In genomic region chr5:124480119-124480518, GRCm38 (mm10) we compare ENCODE assay signal across 18 mouse cellular contexts. TPM values are rescaled to one million over a fixed set of nuclear protein-coding genes. Genes with fewer than 3 reads are reported as not detected.
DNase-seq lines count a peak whose midpoint lies in the region; ATAC-seq and TF ChIP-seq lines count a peak whose summit lies in the region.
"Had no signal": no experiment of that assay in that cellular context is flagged by ENCODE, and none has a peak within 500 bp of the region (broad histone marks: within the 10 kb centered on the region; RNA-seq: fewer than 3 reads in every experiment).

No protein-coding gene starts in this region.

- peaks cover 29% of the 10 kb centered on the region for H3K79me2 ChIP-seq in CH12.LX (replicated peaks; ENCODE audit: control insufficient read depth, extremely low read depth, insufficient read depth, poor library complexity, severe bottlenecking)

- dilution Hi-C loops in CH12.LX (cut with MboI; ENCODE audit: extremely low pct_ligation_motif_present, extremely low pct_unique_long_range_greater_than_20kb, low sequenced_read_pairs), result no loop called here

- peaks cover 37% of the 10 kb centered on the region for H3K4me1 ChIP-seq in liver, postnatal 0 days (ENCODE audit: insufficient read depth)
- H3K4me1 ChIP-seq in liver, embryonic 12.5 days, result peaks cover 55% of the 10 kb centered on the region
- peaks cover 8 to 34% of the 10 kb centered on the region in 2 experiments; a peak in 3 of 4 replicates for H3K4me1 ChIP-seq in CH12.LX (ENCODE audit: control insufficient read depth in 1 of 2, insufficient read depth in 2 of 2)
- peaks cover 26% of the 10 kb centered on the region for H3K4me1 ChIP-seq in limb, embryonic 10.5 days

- H3K36me3 ChIP-seq in liver, postnatal 0 days (replicated peaks; ENCODE audit: insufficient read depth, low read length), result no peaks in the 10 kb centered on the region
- no peaks in the 10 kb centered on the region for H3K36me3 ChIP-seq in liver, embryonic 12.5 days
- H3K36me3 ChIP-seq in CH12.LX (replicated peaks in 1 of 2; ENCODE audit: control insufficient read depth in 1 of 2, insufficient read depth in 1 of 2, low read length in 1 of 2), result peaks cover 4 to 14% of the 10 kb centered on the region in 2 experiments
- H3K36me3 ChIP-seq in limb, embryonic 10.5 days, result peaks cover 7% of the 10 kb centered on the region
- H3K36me3 ChIP-seq: hindbrain, embryonic 10.5 days had no signal

- in situ Hi-C loops in CH12.LX (cut with MboI; ENCODE audit: low pct_ligation_motif_present, low pct_unique_long_range_greater_than_20kb, low sequenced_read_pairs), result no loop called here

- no peak overlapping the region for H3K9ac ChIP-seq in liver, postnatal 0 days (replicated peaks)
- H3K9ac ChIP-seq in liver, embryonic 12.5 days, result no peak overlapping the region
- peak overlapping the region; percentile 46 for H3K9ac ChIP-seq in CH12.LX (ENCODE audit: insufficient read depth, low read depth)

- H3K4me2 ChIP-seq in liver, postnatal 0 days (ENCODE audit: low read depth, low read length), result no peak overlapping the region
- no peak overlapping the region for H3K4me2 ChIP-seq in liver, embryonic 12.5 days
- H3K4me2 ChIP-seq in CH12.LX (ENCODE audit: insufficient read depth, low read depth, poor library complexity, severe bottlenecking), result peak overlapping the region; percentile 39; the same call in 1 of the 2 replicates

- TF ChIP-seq EP300 in liver, postnatal 0 days (IDR thresholded peaks at IDR 0.05; ENCODE audit: low read depth), result no peak
- TF ChIP-seq EP300 in CH12.LX (IDR thresholded peaks at IDR 0.05; ENCODE audit: low read length), result peak; percentile 77

- no peak for ATAC-seq in CD4-positive, CD25-positive, alpha-beta regulatory T cell, adult 4 months
- ATAC-seq in liver, postnatal 0 days, result no peak
- ATAC-seq in liver, embryonic 12.5 days, result no peak
- peak; percentile 11; the same call in 1 of the 2 replicates for ATAC-seq in megakaryocyte, adult 5-6 weeks (ENCODE audit: poor library complexity, severe bottlenecking)
- ATAC-seq: activated CD4-positive, CD25-positive, alpha-beta regulatory T cell, adult 4 months; midbrain, embryonic 16.5 days; Patski had no signal

- no peak for TF ChIP-seq RAD21 in CH12.LX (IDR thresholded peaks at IDR 0.05; ENCODE audit: low read depth, low read length)

- H3K9me3 ChIP-seq in liver, postnatal 0 days (ENCODE audit: low read length), result no peaks in the 10 kb centered on the region
- H3K9me3 ChIP-seq in liver, embryonic 12.5 days (replicated peaks), result no peaks in the 10 kb centered on the region
- H3K9me3 ChIP-seq in CH12.LX (replicated peaks; ENCODE audit: low read length), result no peaks in the 10 kb centered on the region
- no peaks in the 10 kb centered on the region for H3K9me3 ChIP-seq in limb, embryonic 10.5 days (replicated peaks)
- H3K9me3 ChIP-seq: hindbrain, embryonic 10.5 days; megakaryocyte, embryonic 14.5 days had no signal

- no peak overlapping the region for H3K4me3 ChIP-seq in liver, postnatal 0 days (ENCODE audit: low read depth, low read length)
- no peak overlapping the region for H3K4me3 ChIP-seq in liver, embryonic 12.5 days
- H3K4me3 ChIP-seq in CH12.LX (replicated peaks in 1 of 3; ENCODE audit: low read depth in 2 of 3, low read length in 2 of 3, poor library complexity in 1 of 3), result peak overlapping the region in 2 of 3 experiments; percentile 18 to 41
- no peak overlapping the region for H3K4me3 ChIP-seq in limb, embryonic 10.5 days
- H3K4me3 ChIP-seq: hindbrain, embryonic 10.5 days; megakaryocyte, embryonic 14.5 days had no signal

- no peaks in the 10 kb centered on the region for H3K27me3 ChIP-seq in liver, postnatal 0 days (ENCODE audit: insufficient read depth, low read length)
- no peaks in the 10 kb centered on the region for H3K27me3 ChIP-seq in liver, embryonic 12.5 days (replicated peaks)
- H3K27me3 ChIP-seq in CH12.LX (replicated peaks), result no peaks in the 10 kb centered on the region
- H3K27me3 ChIP-seq in limb, embryonic 10.5 days (ENCODE audit: low read depth, poor library complexity, severe bottlenecking), result no peaks in the 10 kb centered on the region
- H3K27me3 ChIP-seq: megakaryocyte, embryonic 14.5 days; Patski had no signal

- whole genome bisulfite sequencing in liver, postnatal 0 days (ENCODE audit: insufficient replicate concordance), result 54% methylated on average over 4 of the region's 4 CpGs
- 56% methylated on average over 4 of the region's 4 CpGs for WGBS in liver, embryonic 12.5 days (ENCODE audit: insufficient replicate concordance)
- 78% methylated on average over 4 of the region's 4 CpGs for WGBS in limb, embryonic 10.5 days

- peak; percentile 56 for DNase-seq in CD4-positive, CD25-positive, alpha-beta regulatory T cell, adult 2 months (ENCODE audit: low read depth, low spot score)
- no peak for DNase-seq in liver, postnatal 0 days
- peak; percentile 89 for DNase-seq in CH12.LX (ENCODE audit: extremely low read depth)
- DNase-seq in adrenal gland, adult (ENCODE audit: inconsistent age in 2 of 2, low spot score in 1 of 2), result no peak
- no peak for DNase-seq in limb, embryonic 10.5 days (ENCODE audit: low spot score)
- DNase-seq: adrenal gland, postnatal 25 days; cerebellum, postnatal 10 days; embryo, embryonic 11 days; gastrocnemius, postnatal 14 days; kidney, postnatal 4 days had no signal

- TF ChIP-seq POLR2A in CH12.LX (IDR thresholded peaks at IDR 0.05; ENCODE audit: low read depth, low read length), result no peak

- H3K27ac ChIP-seq in liver, postnatal 0 days (ENCODE audit: low read depth), result peak overlapping the region; percentile 72
- H3K27ac ChIP-seq in liver, embryonic 12.5 days, result no peak overlapping the region
- peak overlapping the region; percentile 95 for H3K27ac ChIP-seq in CH12.LX (ENCODE audit: insufficient read depth, low read depth)
- H3K27ac ChIP-seq in limb, embryonic 10.5 days, result no peak overlapping the region
- H3K27ac ChIP-seq: hindbrain, embryonic 10.5 days had no signal

- no peak for TF ChIP-seq CTCF in liver, postnatal 0 days (IDR thresholded peaks at IDR 0.05; ENCODE audit: low read depth)
- TF ChIP-seq CTCF in CH12.LX (conservative IDR thresholded peaks at IDR 0.05 in 1 of 2, IDR thresholded peaks at IDR 0.05 in 1 of 2; ENCODE audit: low read depth in 2 of 2, low read length in 2 of 2), result no peak

RNA-seq across cellular contexts. Expression of gene Rilpl2, which starts 2.0 kb away (rescaled TPM):
- polyA plus RNA-seq in CD4-positive, CD25-positive, alpha-beta regulatory T cell, adult 4 months (2017; shearing (Covaris generic)), result 10 to 100 TPM; 51.3 to 54.0 TPM
- 10.3 and 11.0 TPM in 2 replicates for polyA plus RNA-seq in liver, postnatal 0 days (2015; fragmentation: Nextera tagmentation; extraction: Ambion mirVana)
- 9.4 and 11.5 TPM in 2 replicates for polyA plus RNA-seq in liver, embryonic 12.5 days (2016; fragmentation: Nextera tagmentation; extraction: Ambion mirVana)
- 393 and 482 TPM in 2 replicates for total RNA-seq in CH12.LX (2012; rRNA removed)
- total RNA-seq in CH12.LX (2014; rRNA removed), result 415 and 425 TPM in 2 replicates
- polyA plus RNA-seq in CH12.LX (2012; ENCODE audit: insufficient read length, low read depth), result 354 and 405 TPM in 2 replicates
- total RNA-seq in megakaryocyte, adult 5-6 weeks (2015), result 42.8 and 45.4 TPM in 2 replicates
- total RNA-seq in megakaryocyte, adult 5-6 weeks (2017), result 42.5 and 42.9 TPM in 2 replicates
- 26.8 and 31.1 TPM in 2 replicates for polyA plus RNA-seq in limb, embryonic 10.5 days (2016; fragmentation: Nextera tagmentation; extraction: Ambion mirVana)

RNA-seq across cellular contexts. Expression of gene Snrnp35, which starts 2.8 kb away (rescaled TPM):
- polyA plus RNA-seq in CD4-positive, CD25-positive, alpha-beta regulatory T cell, adult 4 months (2017; shearing (Covaris generic)), result 10 to 100 TPM in 1 of 2 experiments, 1 to 10 TPM in 1; 4.7 to 14.2 TPM
- polyA plus RNA-seq in liver, postnatal 0 days (2015; fragmentation: Nextera tagmentation; extraction: Ambion mirVana), result 5.9 and 6.5 TPM in 2 replicates
- polyA plus RNA-seq in liver, embryonic 12.5 days (2016; fragmentation: Nextera tagmentation; extraction: Ambion mirVana), result 17.8 and 18.3 TPM in 2 replicates
- 23.3 and 27.4 TPM in 2 replicates for total RNA-seq in CH12.LX (2012; rRNA removed)
- 13.9 and 14.9 TPM in 2 replicates for total RNA-seq in CH12.LX (2014; rRNA removed)
- 29.0 and 36.3 TPM in 2 replicates for polyA plus RNA-seq in CH12.LX (2012; ENCODE audit: insufficient read length, low read depth)
- 3.8 and 5.7 TPM in 2 replicates for total RNA-seq in megakaryocyte, adult 5-6 weeks (2015)
- 10.6 and 12.0 TPM in 2 replicates for total RNA-seq in megakaryocyte, adult 5-6 weeks (2017)
- polyA plus RNA-seq in limb, embryonic 10.5 days (2016; fragmentation: Nextera tagmentation; extraction: Ambion mirVana), result 30.8 and 32.2 TPM in 2 replicates

RNA-seq across cellular contexts. Expression of gene Kmt5a, which starts 40.4 kb away (rescaled TPM):
- 10 to 100 TPM; 19.8 to 19.9 TPM for polyA plus RNA-seq in CD4-positive, CD25-positive, alpha-beta regulatory T cell, adult 4 months (2017; shearing (Covaris generic))
- 26.7 and 30.6 TPM in 2 replicates for polyA plus RNA-seq in liver, postnatal 0 days (2015; fragmentation: Nextera tagmentation; extraction: Ambion mirVana)
- 85.3 and 95.9 TPM in 2 replicates for polyA plus RNA-seq in liver, embryonic 12.5 days (2016; fragmentation: Nextera tagmentation; extraction: Ambion mirVana)
- total RNA-seq in CH12.LX (2012; rRNA removed), result 55.3 and 64.6 TPM in 2 replicates
- total RNA-seq in CH12.LX (2014; rRNA removed), result 60.9 and 62.8 TPM in 2 replicates
- polyA plus RNA-seq in CH12.LX (2012; ENCODE audit: insufficient read length, low read depth), result 151 and 154 TPM in 2 replicates
- 370 and 380 TPM in 2 replicates for total RNA-seq in megakaryocyte, adult 5-6 weeks (2015)
- total RNA-seq in megakaryocyte, adult 5-6 weeks (2017), result 240 and 272 TPM in 2 replicates
- polyA plus RNA-seq in limb, embryonic 10.5 days (2016; fragmentation: Nextera tagmentation; extraction: Ambion mirVana), result 52.3 and 71.3 TPM in 2 replicates

RNA-seq across cellular contexts. Expression of gene Rilpl1, which starts 51.1 kb away (rescaled TPM):
- 1 to 10 TPM in 1 of 2 experiments, under 1 TPM in 1; 0.62 to 1.1 TPM for polyA plus RNA-seq in CD4-positive, CD25-positive, alpha-beta regulatory T cell, adult 4 months (2017; shearing (Covaris generic))
- 2.4 and 3.3 TPM in 2 replicates for polyA plus RNA-seq in liver, postnatal 0 days (2015; fragmentation: Nextera tagmentation; extraction: Ambion mirVana)
- polyA plus RNA-seq in liver, embryonic 12.5 days (2016; fragmentation: Nextera tagmentation; extraction: Ambion mirVana), result 4.5 and 4.9 TPM in 2 replicates
- total RNA-seq in CH12.LX (2012; rRNA removed), result 4.6 and 5.7 TPM in 2 replicates
- total RNA-seq in CH12.LX (2014; rRNA removed), result 1.8 and 3.1 TPM in 2 replicates
- 5.4 and 6.1 TPM in 2 replicates for polyA plus RNA-seq in CH12.LX (2012; ENCODE audit: insufficient read length, low read depth)
- 0.75 and 1.2 TPM in 2 replicates for total RNA-seq in megakaryocyte, adult 5-6 weeks (2015)
- total RNA-seq in megakaryocyte, adult 5-6 weeks (2017), result 0.48 and 0.65 TPM in 2 replicates
- polyA plus RNA-seq in limb, embryonic 10.5 days (2016; fragmentation: Nextera tagmentation; extraction: Ambion mirVana), result 25.2 and 26.1 TPM in 2 replicates

RNA-seq across cellular contexts. Expression of gene Sbno1, which starts 54.3 kb away (rescaled TPM):
- 100 to 1,000 TPM; 163 to 182 TPM for polyA plus RNA-seq in CD4-positive, CD25-positive, alpha-beta regulatory T cell, adult 4 months (2017; shearing (Covaris generic))
- 30.0 and 30.6 TPM in 2 replicates for polyA plus RNA-seq in liver, postnatal 0 days (2015; fragmentation: Nextera tagmentation; extraction: Ambion mirVana)
- 60.1 and 65.7 TPM in 2 replicates for polyA plus RNA-seq in liver, embryonic 12.5 days (2016; fragmentation: Nextera tagmentation; extraction: Ambion mirVana)
- 38.3 and 44.2 TPM in 2 replicates for total RNA-seq in CH12.LX (2012; rRNA removed)
- total RNA-seq in CH12.LX (2014; rRNA removed), result 32.4 and 35.0 TPM in 2 replicates
- polyA plus RNA-seq in CH12.LX (2012; ENCODE audit: insufficient read length, low read depth), result 48.5 and 52.3 TPM in 2 replicates
- 65.5 and 82.0 TPM in 2 replicates for total RNA-seq in megakaryocyte, adult 5-6 weeks (2015)
- total RNA-seq in megakaryocyte, adult 5-6 weeks (2017), result 147 and 182 TPM in 2 replicates
- 82.8 and 93.6 TPM in 2 replicates for polyA plus RNA-seq in limb, embryonic 10.5 days (2016; fragmentation: Nextera tagmentation; extraction: Ambion mirVana)

Comparison
In these comparisons a context has a peak if more than half of its experiments do, and no peak if none do; other contexts are left out.
1. H3K27ac ChIP-seq: peak in liver, postnatal 0 days (single experiment) and CH12.LX (single experiment); none in liver, embryonic 12.5 days (single experiment) and limb, embryonic 10.5 days (single experiment).
2. DNase-seq: peak in CD4-positive, CD25-positive, alpha-beta regulatory T cell, adult 2 months (single experiment) and CH12.LX (single experiment); none in liver, postnatal 0 days (single experiment), adrenal gland, adult (0 of 2) and limb, embryonic 10.5 days (single experiment).
3. H3K4me3 ChIP-seq: peak in CH12.LX (2 of 3); none in liver, postnatal 0 days (single experiment), liver, embryonic 12.5 days (single experiment) and limb, embryonic 10.5 days (single experiment).